Mouse (Mus musculus) lung, adult 2 months (tissue): ENCODE results near the gene St7l.

Source experiments
- CTCF ChIP-seq: fragments of 200-500 bp; IDR thresholded peaks from 2 replicates; pipeline ENCODE4 v1.5.1; 2011; ENCODE audit warnings: mild to moderate bottlenecking, low read length, control low read depth; ENCODE audit not compliant: insufficient read depth
- POLR2A ChIP-seq: fragments of 200-500 bp; IDR thresholded peaks from 2 replicates; pipeline ENCODE4 v1.6.1; 2011; ENCODE audit warnings: low read depth, mild to moderate bottlenecking, control low read depth, low read length, borderline replicate concordance; ENCODE audit errors: extremely low read depth

DNA sequence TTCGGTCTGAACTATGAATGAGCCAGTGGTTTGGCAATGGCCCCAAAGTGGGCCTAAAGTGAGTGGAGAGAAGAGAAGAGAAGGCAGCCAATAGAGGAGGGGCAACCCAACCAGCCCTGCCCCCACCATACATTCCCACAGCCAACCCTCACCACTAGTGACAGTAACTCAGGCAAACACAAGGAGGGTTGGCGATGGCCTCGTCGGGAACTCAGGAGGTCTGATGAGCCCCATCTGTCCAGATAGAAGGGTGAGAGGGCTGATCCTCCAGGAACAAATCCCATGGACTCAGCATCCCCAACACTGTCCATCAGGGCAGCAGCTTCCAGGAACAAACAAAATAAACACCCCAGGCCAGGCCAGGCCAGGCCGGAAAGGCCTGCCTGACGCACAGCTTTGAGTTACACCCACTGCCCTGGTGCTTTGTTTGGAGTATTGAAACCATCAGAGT is 92.4 kb downstream of the St7l start:
- TF ChIP-seq CTCF: no peak
- no peak for TF ChIP-seq POLR2A
